Mouse (Mus musculus) testis, postnatal 14 days (tissue): Measurements from ENCODE around the gene Fdx1.

Source experiments
- DNase-seq: peaks from one replicate; pipeline ENCODE4 v3.0.0; 2021; ENCODE audit warnings: low spot score

Gene Fdx1

DNA sequence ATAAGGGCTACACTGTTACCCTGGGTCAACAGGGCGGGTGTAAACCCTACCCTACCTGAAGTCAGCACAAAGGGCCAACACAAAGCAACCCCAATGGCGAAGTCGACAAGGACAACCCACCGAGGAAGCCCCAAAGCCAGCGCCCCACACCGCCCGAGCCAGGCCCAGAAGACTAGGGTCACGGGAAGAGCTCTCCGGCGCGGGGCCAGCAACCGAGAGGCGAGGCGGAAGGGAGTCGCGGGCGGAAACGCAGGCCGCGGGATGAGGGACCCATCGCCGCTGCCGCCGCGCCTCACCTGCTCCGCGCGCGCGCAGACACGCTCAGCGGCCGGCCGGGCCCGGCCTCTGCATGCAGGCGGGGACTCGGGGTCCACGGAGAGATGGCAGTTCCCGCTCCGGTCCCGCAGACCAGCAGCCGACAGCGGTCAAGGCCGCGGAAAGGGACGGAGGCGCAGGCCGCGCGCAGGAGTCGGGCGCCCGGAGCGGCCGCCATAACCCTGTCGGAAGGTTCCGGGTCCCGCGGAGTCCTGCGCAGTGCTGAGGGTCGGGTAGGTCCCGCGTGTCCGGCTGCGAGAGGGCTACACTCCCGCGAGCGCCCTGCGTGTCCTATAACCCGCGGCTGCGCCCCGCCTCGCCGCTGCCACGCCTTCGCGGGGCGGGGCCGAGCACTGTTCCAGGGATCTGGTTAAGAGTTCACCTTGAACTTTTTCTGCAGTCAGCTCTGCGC, at the start of gene Fdx1:
TSS of gene Fdx1 (minus strand) at position 582 of the 727 bp plus-strand sequence.
- DNase-seq: peak; percentile 86

DNA sequence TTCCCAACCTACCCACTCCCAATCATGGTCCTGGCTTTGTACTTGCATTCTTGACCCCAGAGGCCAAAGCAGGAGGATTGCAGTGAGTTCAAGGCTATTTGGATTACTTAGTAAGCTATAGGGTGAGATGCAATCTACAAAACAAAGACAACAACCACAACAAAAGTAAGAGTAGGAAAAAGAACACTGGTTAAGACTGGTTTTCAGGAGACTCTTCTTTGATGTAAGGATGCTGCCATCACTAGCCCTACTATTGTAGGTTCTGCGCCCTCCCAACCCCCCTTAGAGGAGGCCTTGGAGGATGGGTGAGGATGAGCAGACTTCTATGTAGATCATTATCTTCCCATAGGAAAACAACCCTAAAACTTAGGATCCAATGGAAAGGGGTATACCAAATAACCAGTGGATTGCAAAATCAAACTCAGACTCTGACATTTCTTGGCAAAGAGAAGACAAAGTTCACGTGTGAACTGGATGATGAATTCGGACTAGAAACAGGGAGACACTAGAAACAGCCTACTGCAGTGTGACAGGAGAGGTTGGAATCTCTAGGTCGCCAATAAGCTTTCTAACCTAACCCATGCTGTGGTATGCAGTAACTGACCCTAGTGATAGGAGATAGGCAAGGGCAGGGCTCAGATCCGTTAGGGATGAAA, 49.6 kb upstream of the Fdx1 start:
- DNase-seq: no peak

GRCm38 (mm10) chr9:52012311-52012710, 49.0 kb upstream of the Fdx1 start:
- no peak for DNase-seq

DNA sequence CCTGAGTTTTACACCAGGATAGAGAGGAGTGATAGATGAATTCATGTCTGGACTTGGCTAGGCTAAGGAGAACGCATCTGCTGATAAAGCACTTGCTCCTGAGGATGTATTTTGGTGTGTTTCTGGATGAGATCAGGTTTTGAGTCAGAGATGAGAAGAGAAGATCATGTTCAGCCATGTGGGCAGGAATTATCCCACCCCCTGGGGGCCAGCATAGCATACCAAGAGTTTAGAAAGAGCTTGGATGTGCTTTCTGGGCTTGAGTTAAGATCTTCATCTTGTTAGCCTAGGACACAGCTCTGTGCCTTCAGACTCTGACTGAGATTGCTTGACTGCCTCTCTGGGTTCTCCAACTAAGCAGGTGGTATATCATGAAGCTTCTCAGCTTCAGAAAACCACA, 45.2 kb upstream of the Fdx1 start:
- DNase-seq: no peak

GRCm38 (mm10) chr9:52007341-52007740, 44.0 kb upstream of the Fdx1 start:
- DNase-seq: peak; percentile 47

- no peak for DNase-seq
These were observed 40.1 kb upstream of the Fdx1 start for GRCm38 (mm10) chr9:52003501-52003900.

GRCm38 (mm10) chr9:51995331-51996099, 32.2 kb upstream of the Fdx1 start:
- no peak for DNase-seq

DNA sequence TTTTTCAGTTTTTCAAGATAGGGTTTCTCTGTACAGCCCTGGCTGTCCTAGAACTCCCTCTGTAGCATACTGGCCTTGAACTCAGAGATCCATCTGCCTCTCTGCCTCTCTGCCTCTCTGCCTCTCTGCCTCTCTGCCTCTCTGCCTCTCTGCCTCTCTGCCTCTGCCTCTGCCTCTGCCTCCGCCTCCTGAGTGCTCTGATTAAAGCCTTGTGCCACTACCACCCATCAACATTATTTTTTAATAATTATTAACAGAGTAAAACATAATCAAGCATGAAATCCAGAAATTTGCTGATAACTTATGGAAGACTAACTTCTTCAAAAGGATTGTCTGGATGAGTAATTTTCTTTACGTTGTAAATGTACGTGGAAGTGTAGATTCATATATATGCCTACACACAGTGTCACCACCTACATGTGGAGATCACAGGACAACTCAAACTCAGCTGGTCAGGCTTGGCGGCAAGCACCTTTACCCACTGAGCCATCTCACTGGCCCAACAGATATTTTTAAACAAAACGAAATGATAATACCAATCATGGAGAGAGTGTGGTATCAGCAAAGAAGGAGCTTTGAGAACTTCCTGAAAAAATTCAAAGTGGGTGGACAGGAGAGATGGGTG, 31.4 kb upstream of the Fdx1 start:
- DNase-seq: no peak

DNA sequence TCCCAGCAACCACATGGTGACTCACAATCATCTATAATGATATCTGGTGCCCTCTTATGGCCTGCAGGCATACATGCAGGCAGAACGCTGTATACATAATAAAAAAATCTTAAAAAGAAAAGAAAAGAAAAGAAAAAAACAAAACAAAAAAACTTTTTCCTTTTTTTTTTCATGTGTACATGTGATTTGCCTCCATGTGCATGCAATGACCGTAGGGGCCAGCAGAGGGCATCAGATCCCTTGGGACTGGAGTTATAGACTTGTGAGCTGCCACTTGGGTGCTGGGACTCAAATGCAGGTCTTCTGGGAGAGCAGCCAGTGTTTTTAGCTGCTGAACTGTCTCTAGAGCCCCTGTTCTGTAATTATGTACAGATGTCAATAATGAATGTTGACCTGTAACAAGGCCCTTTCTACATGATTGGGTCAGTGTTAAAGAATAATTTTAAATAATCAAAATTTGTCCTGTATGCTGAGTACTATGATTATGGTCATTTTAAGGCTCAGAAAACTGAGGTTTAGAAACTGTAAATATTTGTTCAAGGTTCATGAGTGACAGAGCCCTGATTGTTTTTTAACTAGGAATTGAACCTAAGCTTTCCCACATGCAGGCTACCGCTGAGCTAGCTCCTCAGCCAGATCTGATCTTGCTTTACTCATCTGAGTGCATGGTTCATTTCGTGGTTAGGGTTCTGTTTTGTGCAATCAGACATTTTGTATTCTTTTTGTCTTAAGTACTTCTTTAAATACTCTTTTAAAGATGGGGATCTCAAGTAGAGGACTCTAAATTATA, 30.3 kb upstream of the Fdx1 start:
- no peak for DNase-seq

- DNase-seq: no peak
These were observed 28.0 kb upstream of the Fdx1 start for GRCm38 (mm10) chr9:51991241-51991876.

GRCm38 (mm10) chr9:51990828-51991227, 27.5 kb upstream of the Fdx1 start:
- no peak for DNase-seq

DNA sequence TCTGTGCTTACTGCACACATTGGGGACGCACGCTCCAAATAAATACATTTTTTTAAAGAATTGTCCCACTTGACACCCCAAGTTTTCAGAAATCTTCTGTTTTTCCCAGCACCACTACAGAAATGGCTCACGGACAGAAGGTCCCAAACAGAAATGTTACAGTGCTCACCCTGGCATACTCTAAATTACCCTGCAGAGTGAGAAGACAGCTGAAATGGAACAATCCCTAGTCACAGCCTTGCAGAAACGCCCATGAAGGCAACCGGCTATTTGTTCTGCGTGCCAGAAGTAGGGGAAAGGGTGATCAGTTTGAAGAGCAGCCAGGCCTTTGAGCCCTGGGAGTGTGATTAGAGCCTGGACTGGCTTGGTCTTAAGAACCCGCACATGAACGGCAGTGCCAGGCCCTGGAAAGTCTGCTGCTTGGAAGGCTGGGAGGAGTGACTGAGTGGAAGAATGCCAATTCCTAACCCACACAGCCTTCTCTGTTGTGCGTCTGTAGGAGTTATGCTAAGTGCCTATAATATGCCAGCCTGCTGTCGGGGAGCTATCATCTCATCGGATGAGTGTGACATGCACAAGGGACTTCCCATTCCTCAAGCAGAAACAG, 22.2 kb upstream of the Fdx1 start:
- DNase-seq: peak; percentile 65

- no peak for DNase-seq
These were observed 17.8 kb upstream of the Fdx1 start for GRCm38 (mm10) chr9:51981131-51981530.

DNA sequence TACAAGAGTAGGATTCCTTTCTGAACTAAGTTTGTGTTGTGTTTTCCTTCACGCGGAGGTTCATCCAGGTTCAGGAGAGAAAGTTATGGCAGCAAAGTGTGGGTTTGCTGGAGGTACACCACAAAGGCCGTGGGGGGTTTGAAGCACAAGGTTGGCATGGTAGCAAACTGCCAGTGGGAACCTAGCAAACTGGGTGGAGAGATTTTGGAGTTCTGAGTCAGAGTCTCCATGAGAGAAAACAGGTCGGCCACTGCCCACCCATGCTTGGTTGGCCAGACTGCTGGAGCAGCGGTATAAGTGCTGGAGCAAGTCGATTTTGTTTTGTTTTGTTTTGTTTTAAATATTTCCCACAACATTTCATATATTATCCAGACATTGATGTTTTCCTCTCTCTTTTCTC, 15.9 kb upstream of the Fdx1 start:
- DNase-seq: no peak

- no peak for DNase-seq
These were observed 15.3 kb upstream of the Fdx1 start for GRCm38 (mm10) chr9:51978545-51979259.

- DNase-seq: peak; percentile 43
These were observed 14.2 kb upstream of the Fdx1 start for GRCm38 (mm10) chr9:51977439-51978000.

DNA sequence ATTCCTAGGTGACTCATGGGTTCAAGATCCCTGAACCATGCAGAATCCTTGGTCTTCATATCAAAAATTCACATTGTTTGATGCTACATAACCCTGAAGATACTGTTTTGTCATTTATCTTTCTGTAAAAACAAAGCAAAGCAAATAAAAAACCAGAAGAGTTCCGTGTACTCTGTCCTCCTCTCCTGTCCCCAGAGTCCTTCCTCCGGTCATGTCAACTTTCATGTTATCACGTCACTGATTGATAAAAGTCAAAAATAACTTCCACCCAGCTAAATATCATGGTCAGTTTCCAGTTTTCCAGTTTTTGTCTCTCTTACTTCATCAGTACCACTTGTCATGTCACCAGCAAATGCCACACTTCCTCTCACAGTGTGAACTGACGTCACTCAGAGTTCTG, 11.5 kb upstream of the Fdx1 start:
- no peak for DNase-seq

DNA sequence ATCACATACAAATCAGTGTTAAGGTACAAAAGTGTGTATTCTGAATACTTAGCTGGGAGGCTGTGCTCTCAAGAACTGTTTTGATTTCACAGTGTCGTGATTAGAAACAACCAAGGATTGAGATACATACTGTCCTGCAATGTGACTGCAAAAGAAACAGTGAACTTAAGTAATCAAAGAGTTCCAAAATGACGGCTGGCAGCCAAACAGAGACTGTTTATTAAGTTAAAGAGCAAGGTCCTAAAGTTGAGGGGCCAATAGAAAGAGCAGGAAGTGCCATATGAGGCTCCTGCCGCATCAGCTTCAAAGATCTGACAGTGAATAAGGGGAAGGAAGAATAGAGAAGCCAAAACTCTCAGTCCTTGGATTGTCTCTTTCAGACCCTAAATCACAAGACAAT, 10.5 kb upstream of the Fdx1 start:
- DNase-seq: no peak

- no peak for DNase-seq
These were observed 3.0 kb upstream of the Fdx1 start for GRCm38 (mm10) chr9:51966373-51966772.

DNA sequence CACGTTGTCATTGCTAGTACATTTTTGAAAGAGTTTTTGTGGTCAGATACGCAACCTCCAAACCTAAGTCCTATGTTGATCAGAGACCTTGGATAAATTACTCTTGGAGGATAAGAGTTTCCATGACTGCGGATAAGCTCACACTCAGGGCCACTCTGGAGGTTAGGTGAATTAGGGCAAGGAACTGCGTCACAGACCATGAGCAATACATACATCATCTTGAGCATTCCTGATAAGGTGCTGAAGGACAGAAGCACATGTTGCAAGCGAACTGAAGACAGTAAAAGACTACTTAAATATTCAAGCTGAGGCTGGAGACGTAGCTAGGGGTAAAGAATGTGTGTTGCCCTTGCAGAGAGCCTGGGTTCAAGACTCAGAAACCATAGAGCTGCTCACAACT, 754 bp upstream of the Fdx1 start:
- DNase-seq: no peak
